Mouse (Mus musculus) stomach, postnatal 0 days (tissue): ENCODE measurements at regions not wholly inside any gene's neighbourhood (a gene's known extent, or its start where the extent isn't known, plus 50 kb on each side); places are given as distances from the start of the nearest gene placed in this dataset.

Experiments used
- CTCF ChIP-seq: IDR thresholded peaks from 2 replicates; pipeline ENCODE4 v1.5.1; 2016; ENCODE audit warnings: antibody characterized with exemption, low read depth, mild to moderate bottlenecking, moderate library complexity
- EP300 ChIP-seq: optimal IDR thresholded peaks from 2 replicates; pipeline ENCODE3; 2016; ENCODE audit warnings: antibody characterized with exemption

DNA sequence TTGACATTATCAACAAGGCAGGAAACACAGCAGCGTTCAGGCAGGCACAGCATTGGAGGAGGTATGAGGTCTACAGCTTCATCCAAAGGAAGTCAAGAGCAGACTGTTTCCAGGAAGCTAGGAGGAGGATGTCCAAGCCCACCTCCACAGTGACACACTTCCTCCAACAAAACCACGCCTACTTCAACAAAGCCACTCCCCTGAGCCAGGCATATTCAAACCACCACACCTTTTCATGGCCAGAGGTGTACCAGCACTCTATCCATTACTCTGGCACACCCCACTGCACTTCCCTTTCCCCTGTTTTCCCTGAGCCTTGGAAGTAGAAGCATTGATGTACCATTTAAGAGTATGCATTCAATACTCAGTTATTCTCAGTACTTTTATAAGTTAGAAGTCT, 150.8 kb downstream of the Actr3 start:
- TF ChIP-seq CTCF (no peak), EP300 (no peak)
